Mouse (Mus musculus) cortical plate, adult 2 months (tissue): Measurements from ENCODE around the gene Lancl3. TPM values are rescaled to one million over a fixed set of nuclear protein-coding genes. Genes with fewer than 3 reads are reported as not detected.
"Not testable (repeated sequence)": the region's sequence is repeated elsewhere in the genome, so short reads cannot be mapped to it uniquely, and the experiment has no call there.

ENCODE experiments used
- H3K27ac ChIP-seq: fragments of 200-500 bp; 2 replicates; pipeline ENCODE4 v1.5.1; 2012; ENCODE audit warnings: low read length, control low read depth, inconsistent platforms; ENCODE audit not compliant: insufficient read depth
- H3K4me1 ChIP-seq: fragments of 200-500 bp; 2 replicates; pipeline ENCODE4 v1.6.1; 2011; ENCODE audit warnings: low read length; ENCODE audit not compliant: control insufficient read depth, insufficient read depth
- H3K4me3 ChIP-seq: fragments of 200-500 bp; 2 replicates; pipeline ENCODE4 v1.5.1; 2011; ENCODE audit warnings: mild to moderate bottlenecking, low read length, control low read depth; ENCODE audit not compliant: insufficient read depth
- CTCF ChIP-seq: fragments of 200-500 bp; IDR thresholded peaks from 2 replicates; pipeline ENCODE4 v1.5.1; 2011; ENCODE audit warnings: mild to moderate bottlenecking, control low read depth, low read length; ENCODE audit not compliant: insufficient read depth; ENCODE audit errors: extremely low read depth
- POLR2A ChIP-seq: fragments of 200-500 bp; IDR thresholded peaks from 2 replicates; pipeline ENCODE4 v1.6.1; 2011; ENCODE audit warnings: mild to moderate bottlenecking, low read length, control low read depth; ENCODE audit not compliant: insufficient read depth; ENCODE audit errors: extremely low read depth
- polyA plus RNA-seq: library from polyadenylated mRNA; depleted of rRNA; stranded (reverse); fragments of >200 nt; gene quantifications from 2 replicates; pipeline ENCODE4 v1.2.3, GENCODE M21; 2012; rRNA removed

Gene Lancl3
- polyA plus RNA-seq, 1 experiment, result 1.1 TPM

DNA sequence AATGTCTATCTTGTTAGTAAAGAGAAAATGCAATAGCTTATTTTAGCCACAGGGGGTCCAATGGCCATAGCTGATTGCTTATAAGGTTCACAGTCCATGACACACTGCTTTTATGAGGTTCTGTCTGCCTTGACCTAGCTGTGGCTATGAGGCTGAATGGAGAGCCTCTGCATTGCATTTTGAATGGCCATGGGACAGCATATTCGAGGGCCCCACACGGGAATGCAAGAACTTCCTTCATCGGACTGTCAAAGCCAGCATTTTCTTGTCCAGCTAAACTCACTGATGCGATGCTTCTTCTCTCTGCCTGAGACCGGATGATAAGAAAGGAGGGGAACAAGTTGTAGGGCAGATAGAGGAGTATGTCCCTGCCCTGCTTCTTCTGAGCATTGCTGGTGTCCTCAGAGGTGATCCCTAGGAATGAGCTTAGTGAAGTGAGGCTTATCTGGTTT lies 98.7 kb downstream of the Lancl3 start:
- Histone ChIP-seq H3K4me3 (no peak overlapping the region), H3K4me1 (no peaks in the 10 kb centered on the region), H3K27ac (no peak overlapping the region)
- TF ChIP-seq CTCF, result no peak
- TF ChIP-seq POLR2A, result no peak

DNA sequence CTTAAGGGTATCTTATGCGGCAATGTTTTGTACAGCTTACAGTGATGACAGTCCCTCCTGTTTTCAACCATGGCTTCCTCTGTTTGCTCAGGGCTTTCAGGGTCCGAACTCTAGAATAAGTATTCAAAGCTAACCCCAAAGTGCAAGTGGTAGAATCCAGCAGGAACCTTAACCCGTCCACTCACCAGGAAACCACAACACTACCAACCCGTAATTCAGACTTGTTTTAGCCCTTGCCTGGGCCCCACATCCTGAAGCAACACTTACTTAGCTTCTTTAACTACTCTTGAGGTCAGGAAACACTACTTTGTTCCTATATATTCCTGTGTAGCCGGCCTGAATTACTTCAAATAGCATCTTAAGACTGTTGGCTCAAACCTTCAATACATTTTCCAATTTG lies 103.1 kb downstream of the Lancl3 start:
- no peak for TF ChIP-seq POLR2A
- no peak for TF ChIP-seq CTCF
- no peak overlapping the region for H3K4me3 ChIP-seq
- H3K27ac ChIP-seq, result no peak overlapping the region
- H3K4me1 ChIP-seq, result no peaks in the 10 kb centered on the region

DNA sequence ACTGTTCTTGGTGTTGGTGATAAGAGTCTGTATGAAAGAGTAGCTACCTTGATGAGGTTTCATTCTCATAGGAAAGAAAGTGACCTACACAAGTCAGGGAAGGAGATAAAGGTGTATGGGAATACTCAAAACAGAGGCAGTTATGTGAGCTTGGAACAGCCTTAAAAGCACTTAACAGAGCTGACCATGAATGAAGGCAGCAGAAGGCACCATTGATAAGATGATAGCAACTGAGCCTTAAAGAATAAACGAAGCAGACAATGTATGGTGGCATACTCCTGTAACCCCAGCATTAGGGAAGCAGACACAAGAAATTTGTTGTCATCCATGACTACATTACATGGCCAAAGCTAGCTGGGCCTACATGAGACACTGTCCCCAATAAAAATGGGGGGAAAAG lies 103.8 kb downstream of the Lancl3 start:
- TF ChIP-seq CTCF, result no peak
- no peak for TF ChIP-seq POLR2A
- Histone ChIP-seq H3K27ac (no peak overlapping the region), H3K4me1 (no peaks in the 10 kb centered on the region), H3K4me3 (no peak overlapping the region)

DNA sequence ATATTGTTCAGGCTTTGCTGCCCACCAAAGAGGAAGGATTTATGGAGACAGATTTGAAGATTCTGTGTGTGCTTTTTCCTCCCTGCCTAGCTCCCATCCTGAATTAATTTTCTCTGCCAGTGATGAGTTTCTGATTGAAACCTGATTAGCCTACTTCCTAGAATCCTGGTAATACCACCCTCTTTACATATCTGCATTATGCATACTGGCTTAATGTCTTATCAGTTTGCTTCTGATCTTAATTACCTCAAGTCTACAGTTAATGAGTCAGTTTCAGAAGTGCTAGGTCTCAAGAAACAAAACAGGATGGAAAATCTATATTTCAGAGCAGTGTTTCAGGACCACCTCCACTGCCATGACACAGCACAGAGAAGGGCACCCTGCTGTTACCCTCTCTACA lies 116.8 kb downstream of the Lancl3 start:
- not testable (repeated sequence) for H3K4me3 ChIP-seq, H3K27ac ChIP-seq, H3K4me1 ChIP-seq

Other genes starting within 250 kb of the Lancl3 start
- not detected in 2 replicates for gene Fthl17b, start 236.9 kb upstream of the Lancl3 start, polyA plus RNA-seq
- gene Fthl17c, start 223.3 kb upstream of the Lancl3 start, polyA plus RNA-seq, result not detected in 2 replicates
- gene Fthl17d, start 213.1 kb upstream of the Lancl3 start, polyA plus RNA-seq, result not detected in 2 replicates
- gene Fthl17e, start 166.4 kb upstream of the Lancl3 start, polyA plus RNA-seq, result not detected in 2 replicates
- not detected in 2 replicates for gene Fthl17f, start 136.9 kb upstream of the Lancl3 start, polyA plus RNA-seq
- gene 4930402K13Rik, start 95.3 kb upstream of the Lancl3 start, polyA plus RNA-seq, result not detected in 2 replicates
- gene Gm14862, start 57.0 kb downstream of the Lancl3 start, polyA plus RNA-seq, result not detected in 2 replicates
- gene Xk, start 72.9 kb downstream of the Lancl3 start, polyA plus RNA-seq, result 8.7 TPM in 2 replicates
- 0.40 and 0.42 TPM in 2 replicates for gene H2al1m, start 83.9 kb downstream of the Lancl3 start, polyA plus RNA-seq
- gene H2al1k, start 150.7 kb downstream of the Lancl3 start, polyA plus RNA-seq, result not detected in 2 replicates